Mouse (Mus musculus): Measurements from ENCODE around the gene Slc25a12. TPM values are rescaled to one million over a fixed set of nuclear protein-coding genes. Genes with fewer than 3 reads are reported as not detected.

Gene Slc25a12
- polyA plus RNA-seq, 1 experiment from 2014 or later: 29.6 TPM

- WGBS: 85% methylated on average over 3 of the region's 3 CpGs
- Histone ChIP-seq H3K9me3 (replicated peaks) (no peaks in the 10 kb centered on the region), H3K36me3 (peaks cover 28% of the 10 kb centered on the region), H3K27me3 (ENCODE audit: low read depth, poor library complexity, severe bottlenecking) (no peaks in the 10 kb centered on the region), H3K27ac (no peak overlapping the region), H3K4me3 (no peak overlapping the region), H3K4me1 (peaks cover 3% of the 10 kb centered on the region; the same call in 1 of the 2 replicates)
- DNase-seq (ENCODE audit: low spot score): no peak
Observed at GRCm38 (mm10) chr2:71321486-71321885, 46.1 kb downstream of the Slc25a12 start.

GRCm38 (mm10) chr2:71316116-71316789 is 51.3 kb downstream of the Slc25a12 start:
- Histone ChIP-seq H3K27ac (no peak overlapping the region), H3K36me3 (peaks cover 29% of the 10 kb centered on the region), H3K9me3 (replicated peaks) (no peaks in the 10 kb centered on the region), H3K4me3 (no peak overlapping the region), H3K4me1 (peaks cover 23% of the 10 kb centered on the region; the same call in 1 of the 2 replicates), H3K27me3 (ENCODE audit: low read depth, poor library complexity, severe bottlenecking) (no peaks in the 10 kb centered on the region)
- 98% methylated on average over 3 of the region's 3 CpGs for WGBS
- DNase-seq (ENCODE audit: low spot score): no peak

GRCm38 (mm10) chr2:71315022-71315421 is 52.5 kb downstream of the Slc25a12 start:
- WGBS: 69% methylated on average over 14 of the region's 14 CpGs
- Histone ChIP-seq H3K9me3 (replicated peaks) (no peaks in the 10 kb centered on the region), H3K27ac (0 out of 2 replicates have a peak overlapping the region, but pooled peaks have one; percentile 40), H3K4me1 (peaks cover 23% of the 10 kb centered on the region; the same call in 1 of the 2 replicates), H3K27me3 (ENCODE audit: low read depth, poor library complexity, severe bottlenecking) (no peaks in the 10 kb centered on the region), H3K4me3 (no peak overlapping the region), H3K36me3 (peaks cover 31% of the 10 kb centered on the region)
- no peak for DNase-seq (ENCODE audit: low spot score)

- no peaks in the 10 kb centered on the region for H3K9me3 ChIP-seq (replicated peaks)
- 72% methylated on average over 6 of the region's 6 CpGs for WGBS
- H3K27ac ChIP-seq: no peak overlapping the region
- DNase-seq (ENCODE audit: low spot score): no peak
- no peak overlapping the region for H3K4me3 ChIP-seq
- H3K4me1 ChIP-seq: peaks cover 23% of the 10 kb centered on the region; the same call in 1 of the 2 replicates
- peaks cover 28% of the 10 kb centered on the region for H3K36me3 ChIP-seq
- H3K27me3 ChIP-seq (ENCODE audit: low read depth, poor library complexity, severe bottlenecking): no peaks in the 10 kb centered on the region
Observed at GRCm38 (mm10) chr2:71314080-71314479, 53.5 kb downstream of the Slc25a12 start.

- H3K4me3 ChIP-seq: no peak overlapping the region
- H3K36me3 ChIP-seq: peaks cover 18% of the 10 kb centered on the region
- H3K27ac ChIP-seq: no peak overlapping the region
- DNase-seq (ENCODE audit: low spot score): no peak
- H3K9me3 ChIP-seq (replicated peaks): no peaks in the 10 kb centered on the region
- H3K4me1 ChIP-seq: peaks cover 23% of the 10 kb centered on the region; the same call in 1 of the 2 replicates
- 73% methylated on average over 10 of the region's 10 CpGs for WGBS
- no peaks in the 10 kb centered on the region for H3K27me3 ChIP-seq (ENCODE audit: low read depth, poor library complexity, severe bottlenecking)
Observed at GRCm38 (mm10) chr2:71312067-71312466, 55.5 kb downstream of the Slc25a12 start.

- H3K36me3 ChIP-seq: peaks cover 20% of the 10 kb centered on the region
- no peak overlapping the region for H3K27ac ChIP-seq
- DNase-seq (ENCODE audit: low spot score): no peak
- WGBS: 60% methylated on average over 2 of the region's 2 CpGs
- no peaks in the 10 kb centered on the region for H3K9me3 ChIP-seq (replicated peaks)
- H3K4me3 ChIP-seq: no peak overlapping the region
- no peaks in the 10 kb centered on the region for H3K27me3 ChIP-seq (ENCODE audit: low read depth, poor library complexity, severe bottlenecking)
- H3K4me1 ChIP-seq: peaks cover 17% of the 10 kb centered on the region
Observed at GRCm38 (mm10) chr2:71309726-71310125, 57.8 kb downstream of the Slc25a12 start.

- no peaks in the 10 kb centered on the region for H3K27me3 ChIP-seq (ENCODE audit: low read depth, poor library complexity, severe bottlenecking)
- no peak for DNase-seq (ENCODE audit: low spot score)
- H3K4me1 ChIP-seq: peaks cover 19% of the 10 kb centered on the region
- H3K4me3 ChIP-seq: no peak overlapping the region
- H3K36me3 ChIP-seq: peaks cover 10% of the 10 kb centered on the region
- H3K27ac ChIP-seq: no peak overlapping the region
- no peaks in the 10 kb centered on the region for H3K9me3 ChIP-seq (replicated peaks)
Observed at GRCm38 (mm10) chr2:71306357-71306756, 61.2 kb downstream of the Slc25a12 start.

GRCm38 (mm10) chr2:71304821-71305220 is 62.7 kb downstream of the Slc25a12 start:
- WGBS: 54% methylated on average over 3 of the region's 3 CpGs
- Histone ChIP-seq H3K9me3 (replicated peaks) (no peaks in the 10 kb centered on the region), H3K4me3 (no peak overlapping the region), H3K27ac (no peak overlapping the region), H3K27me3 (ENCODE audit: low read depth, poor library complexity, severe bottlenecking) (no peaks in the 10 kb centered on the region), H3K36me3 (peaks cover 4% of the 10 kb centered on the region; the same call in 1 of the 2 replicates), H3K4me1 (peaks cover 19% of the 10 kb centered on the region)
- DNase-seq (ENCODE audit: low spot score): no peak

- no peak overlapping the region for H3K4me3 ChIP-seq
- H3K27ac ChIP-seq: no peak overlapping the region
- no peaks in the 10 kb centered on the region for H3K27me3 ChIP-seq (ENCODE audit: low read depth, poor library complexity, severe bottlenecking)
- peaks cover 4% of the 10 kb centered on the region; the same call in 1 of the 2 replicates for H3K36me3 ChIP-seq
- peaks cover 19% of the 10 kb centered on the region for H3K4me1 ChIP-seq
- DNase-seq (ENCODE audit: low spot score): no peak
- H3K9me3 ChIP-seq (replicated peaks): no peaks in the 10 kb centered on the region
Observed at GRCm38 (mm10) chr2:71303221-71303620, 64.3 kb downstream of the Slc25a12 start.

- 89% methylated on average over 3 of the region's 3 CpGs for WGBS
Observed at GRCm38 (mm10) chr2:71302156-71302663, 65.3 kb downstream of the Slc25a12 start.

GRCm38 (mm10) chr2:71298729-71299128 is 68.8 kb downstream of the Slc25a12 start:
- Histone ChIP-seq H3K27me3 (ENCODE audit: low read depth, poor library complexity, severe bottlenecking) (no peaks in the 10 kb centered on the region), H3K27ac (no peak overlapping the region), H3K4me1 (peaks cover 5% of the 10 kb centered on the region; the same call in 1 of the 2 replicates), H3K36me3 (no peaks in the 10 kb centered on the region), H3K4me3 (no peak overlapping the region), H3K9me3 (replicated peaks) (no peaks in the 10 kb centered on the region)
- DNase-seq (ENCODE audit: low spot score): no peak
- WGBS: 98% methylated on average over 1 of the region's 1 CpGs

More at GRCm38 (mm10) chr2:71302156-71302663, 65.3 kb downstream of the Slc25a12 start:
- Histone ChIP-seq H3K9me3 (replicated peaks) (no peaks in the 10 kb centered on the region), H3K27me3 (ENCODE audit: low read depth, poor library complexity, severe bottlenecking) (no peaks in the 10 kb centered on the region), H3K36me3 (peaks cover 4% of the 10 kb centered on the region; the same call in 1 of the 2 replicates), H3K4me3 (no peak overlapping the region), H3K27ac (no peak overlapping the region), H3K4me1 (peaks cover 19% of the 10 kb centered on the region)
- DNase-seq (ENCODE audit: low spot score): no peak

- H3K4me3 ChIP-seq: no peak overlapping the region
Observed at GRCm38 (mm10) chr2:71297501-71297900, 70.0 kb downstream of the Slc25a12 start.

GRCm38 (mm10) chr2:71295844-71296243 is 71.7 kb downstream of the Slc25a12 start:
- 87% methylated on average over 12 of the region's 12 CpGs for WGBS
- no peak for DNase-seq (ENCODE audit: low spot score)
- Histone ChIP-seq H3K9me3 (replicated peaks) (no peaks in the 10 kb centered on the region), H3K27me3 (ENCODE audit: low read depth, poor library complexity, severe bottlenecking) (no peaks in the 10 kb centered on the region), H3K4me3 (no peak overlapping the region), H3K36me3 (no peaks in the 10 kb centered on the region), H3K27ac (no peak overlapping the region), H3K4me1 (no peaks in the 10 kb centered on the region)

More at GRCm38 (mm10) chr2:71297501-71297900, 70.0 kb downstream of the Slc25a12 start:
- H3K27ac ChIP-seq: no peak overlapping the region
- no peak for DNase-seq (ENCODE audit: low spot score)
- H3K27me3 ChIP-seq (ENCODE audit: low read depth, poor library complexity, severe bottlenecking): no peaks in the 10 kb centered on the region
- no peaks in the 10 kb centered on the region for H3K36me3 ChIP-seq
- H3K4me1 ChIP-seq: no peaks in the 10 kb centered on the region
- H3K9me3 ChIP-seq (replicated peaks): no peaks in the 10 kb centered on the region
- WGBS: 87% methylated on average over 1 of the region's 1 CpGs
